Mouse (Mus musculus): ENCODE results near the gene Adh6a. TPM values are rescaled to one million over a fixed set of nuclear protein-coding genes. Genes with fewer than 3 reads are reported as not detected.

Adh6a gene
- polyA plus RNA-seq, 1 experiment from 2014 or later = not detected

DNA sequence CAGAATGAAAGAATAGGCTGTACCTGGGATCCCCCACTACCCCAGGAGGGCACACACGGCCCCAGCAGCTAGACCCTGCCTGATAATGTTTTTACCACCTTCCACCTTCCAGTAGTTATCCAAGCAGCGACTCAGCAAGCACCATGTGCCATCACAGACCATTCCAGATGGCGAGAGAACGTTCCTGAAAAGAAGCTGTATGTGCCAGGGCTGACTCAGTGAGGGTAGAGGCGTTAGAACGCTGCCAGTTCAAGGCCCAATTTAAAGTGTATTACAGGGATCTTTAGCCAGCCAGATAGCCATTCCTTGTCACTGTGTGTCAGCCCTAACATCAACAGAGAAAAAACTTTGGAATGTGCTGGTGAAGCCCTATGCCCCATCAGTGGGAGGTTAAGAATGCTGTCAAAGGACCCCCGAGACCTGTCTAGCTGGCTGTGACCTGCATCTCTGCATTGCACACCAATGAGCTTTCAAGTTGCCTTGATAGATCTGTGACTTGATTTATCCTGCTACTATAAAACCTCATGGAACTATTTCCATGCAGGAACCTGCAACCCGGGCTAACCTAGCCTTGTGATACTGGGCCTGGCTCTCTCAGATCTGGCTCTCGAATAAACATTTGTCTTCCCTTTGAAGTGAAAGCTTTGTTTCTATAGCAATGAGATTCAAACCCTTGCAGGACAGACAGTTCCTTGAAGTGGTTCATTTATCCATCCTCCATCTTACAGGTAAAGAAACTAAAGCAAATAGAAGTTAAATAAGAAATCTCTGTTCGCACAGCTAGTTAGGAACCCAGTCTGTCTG lies 7.4 kb upstream of the Adh6a start:
- Histone ChIP-seq H3K27ac (ENCODE audit: low read length) (peak overlapping the region; percentile 22; the same call in 1 of the 2 replicates), H3K9me3 (replicated peaks; ENCODE audit: control insufficient read depth, low read length) (no peaks in the 10 kb centered on the region), H3K4me2 (ENCODE audit: low read depth, low read length) (no peak overlapping the region), H3K9ac (ENCODE audit: low read depth, low read length) (no peak overlapping the region), H3K4me3 (ENCODE audit: low read depth, low read length) (no peak overlapping the region), H3K27me3 (ENCODE audit: control insufficient read depth, insufficient read depth, low read depth, low read length) (no peaks in the 10 kb centered on the region), H3K4me1 (ENCODE audit: control insufficient read depth, low read depth, low read length) (peaks cover 6% of the 10 kb centered on the region), H3K36me3 (ENCODE audit: control insufficient read depth, insufficient read depth) (no peaks in the 10 kb centered on the region)
- ATAC-seq (ENCODE audit: low read depth) = no peak
- 42% methylated on average over 10 of the region's 10 CpGs for WGBS (ENCODE audit: insufficient replicate concordance)

- WGBS (ENCODE audit: insufficient replicate concordance) = 56% methylated on average over 8 of the region's 8 CpGs
- no peaks in the 10 kb centered on the region for H3K36me3 ChIP-seq (ENCODE audit: control insufficient read depth, insufficient read depth)
- peak overlapping the region; percentile 22; the same call in 1 of the 2 replicates for H3K27ac ChIP-seq (ENCODE audit: low read length)
- no peaks in the 10 kb centered on the region for H3K27me3 ChIP-seq (ENCODE audit: control insufficient read depth, insufficient read depth, low read depth, low read length)
- no peak overlapping the region for H3K9ac ChIP-seq (ENCODE audit: low read depth, low read length)
- H3K9me3 ChIP-seq (replicated peaks; ENCODE audit: control insufficient read depth, low read length) = no peaks in the 10 kb centered on the region
- peak; percentile 80 for ATAC-seq (ENCODE audit: low read depth)
- H3K4me2 ChIP-seq (ENCODE audit: low read depth, low read length) = peak overlapping the region; percentile 42; the same call in 1 of the 2 replicates
- peaks cover 6% of the 10 kb centered on the region for H3K4me1 ChIP-seq (ENCODE audit: control insufficient read depth, low read depth, low read length)
- H3K4me3 ChIP-seq (ENCODE audit: low read depth, low read length) = no peak overlapping the region
Measured at GRCm38 (mm10) chr3:138306290-138306683, 6.8 kb upstream of the Adh6a start.

- 78% methylated on average over 8 of the region's 8 CpGs for WGBS (ENCODE audit: insufficient replicate concordance)
- Histone ChIP-seq H3K9me3 (replicated peaks; ENCODE audit: control insufficient read depth, low read length) (no peaks in the 10 kb centered on the region), H3K27me3 (ENCODE audit: control insufficient read depth, insufficient read depth, low read depth, low read length) (no peaks in the 10 kb centered on the region), H3K9ac (ENCODE audit: low read depth, low read length) (no peak overlapping the region), H3K4me1 (ENCODE audit: control insufficient read depth, low read depth, low read length) (peaks cover 3% of the 10 kb centered on the region; the same call in 1 of the 2 replicates), H3K4me2 (ENCODE audit: low read depth, low read length) (no peak overlapping the region), H3K36me3 (ENCODE audit: control insufficient read depth, insufficient read depth) (no peaks in the 10 kb centered on the region), H3K27ac (ENCODE audit: low read length) (no peak overlapping the region), H3K4me3 (ENCODE audit: low read depth, low read length) (no peak overlapping the region)
- ATAC-seq (ENCODE audit: low read depth) = no peak
Measured at GRCm38 (mm10) chr3:138309910-138310309, 3.2 kb upstream of the Adh6a start.

- H3K4me1 ChIP-seq (ENCODE audit: control insufficient read depth, low read depth, low read length) = no peaks in the 10 kb centered on the region
- H3K27ac ChIP-seq (ENCODE audit: low read length) = no peak overlapping the region
- H3K9me3 ChIP-seq (replicated peaks; ENCODE audit: control insufficient read depth, low read length) = no peaks in the 10 kb centered on the region
- H3K36me3 ChIP-seq (ENCODE audit: control insufficient read depth, insufficient read depth) = no peaks in the 10 kb centered on the region
- no peak for ATAC-seq (ENCODE audit: low read depth)
- H3K4me3 ChIP-seq (ENCODE audit: low read depth, low read length) = no peak overlapping the region
- no peak overlapping the region for H3K9ac ChIP-seq (ENCODE audit: low read depth, low read length)
- WGBS (ENCODE audit: insufficient replicate concordance) = 66% methylated on average over 6 of the region's 6 CpGs
- H3K4me2 ChIP-seq (ENCODE audit: low read depth, low read length) = no peak overlapping the region
- H3K27me3 ChIP-seq (ENCODE audit: control insufficient read depth, insufficient read depth, low read depth, low read length) = no peaks in the 10 kb centered on the region
Measured at GRCm38 (mm10) chr3:138311015-138311414, 2.1 kb upstream of the Adh6a start.

DNA sequence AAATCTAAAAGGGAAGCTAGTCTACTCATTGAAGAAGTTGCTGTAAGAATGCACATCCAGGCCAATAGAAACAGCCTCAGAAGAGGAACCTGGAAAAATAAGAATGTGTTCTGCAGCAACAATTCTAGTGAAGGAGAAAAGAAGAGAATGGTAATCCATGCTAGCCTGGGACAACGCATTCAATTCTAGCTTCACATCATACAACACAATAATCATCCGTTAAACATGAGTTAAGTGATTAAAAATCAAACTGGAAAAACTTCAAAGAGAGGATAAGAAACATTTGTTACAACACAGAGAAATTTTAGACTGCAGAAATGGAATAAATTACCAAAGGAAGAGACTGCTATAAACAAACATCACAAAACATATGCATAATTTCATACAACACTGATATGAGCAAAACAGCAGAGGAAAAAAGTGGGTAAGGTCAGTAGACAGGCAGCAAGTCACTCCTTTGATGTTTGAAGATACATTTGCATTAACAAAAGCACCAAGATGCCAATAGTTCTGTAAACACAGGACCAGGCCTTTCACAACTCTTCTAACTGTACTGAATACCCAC lies 3.9 kb downstream of the Adh6a start:
- Histone ChIP-seq H3K4me1 (ENCODE audit: control insufficient read depth, low read depth, low read length) (no peaks in the 10 kb centered on the region), H3K9ac (ENCODE audit: low read depth, low read length) (no peak overlapping the region), H3K36me3 (ENCODE audit: control insufficient read depth, insufficient read depth) (no peaks in the 10 kb centered on the region), H3K9me3 (replicated peaks; ENCODE audit: control insufficient read depth, low read length) (no peaks in the 10 kb centered on the region), H3K27me3 (ENCODE audit: control insufficient read depth, insufficient read depth, low read depth, low read length) (no peaks in the 10 kb centered on the region), H3K4me3 (ENCODE audit: low read depth, low read length) (no peak overlapping the region), H3K27ac (ENCODE audit: low read length) (no peak overlapping the region), H3K4me2 (ENCODE audit: low read depth, low read length) (no peak overlapping the region)
- WGBS (ENCODE audit: insufficient replicate concordance) = 63% methylated on average over 2 of the region's 2 CpGs
- ATAC-seq (ENCODE audit: low read depth) = no peak

DNA sequence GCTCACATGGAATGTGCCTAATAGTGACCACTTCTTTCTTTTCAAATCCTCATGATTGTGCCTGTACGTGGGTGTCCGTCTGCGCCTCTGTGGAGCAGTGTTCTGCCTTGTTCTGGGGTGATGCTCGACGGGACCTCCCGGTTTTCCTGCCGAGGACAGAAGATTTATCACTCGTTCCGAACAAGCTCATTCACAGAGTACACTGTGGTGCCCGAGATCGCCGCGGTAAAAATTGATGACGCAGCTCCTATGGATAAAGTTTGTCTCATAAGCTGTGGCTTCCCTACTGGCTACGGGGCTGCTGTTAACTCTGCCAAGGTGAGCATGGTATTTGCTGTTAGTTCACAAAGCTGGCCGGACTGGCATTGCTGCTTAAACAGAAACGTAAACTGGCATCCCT lies 11.9 kb downstream of the Adh6a start:
- H3K9ac ChIP-seq (ENCODE audit: low read depth, low read length) = no peak overlapping the region
- no peaks in the 10 kb centered on the region for H3K36me3 ChIP-seq (ENCODE audit: control insufficient read depth, insufficient read depth)
- no peaks in the 10 kb centered on the region for H3K9me3 ChIP-seq (replicated peaks; ENCODE audit: control insufficient read depth, low read length)
- no peak for ATAC-seq (ENCODE audit: low read depth)
- no peak overlapping the region for H3K4me3 ChIP-seq (ENCODE audit: low read depth, low read length)
- no peaks in the 10 kb centered on the region for H3K4me1 ChIP-seq (ENCODE audit: control insufficient read depth, low read depth, low read length)
- 79% methylated on average over 17 of the region's 17 CpGs for WGBS (ENCODE audit: insufficient replicate concordance)
- H3K4me2 ChIP-seq (ENCODE audit: low read depth, low read length) = no peak overlapping the region
- no peak overlapping the region for H3K27ac ChIP-seq (ENCODE audit: low read length)
- no peaks in the 10 kb centered on the region for H3K27me3 ChIP-seq (ENCODE audit: control insufficient read depth, insufficient read depth, low read depth, low read length)

GRCm38 (mm10) chr3:138325466-138325865 lies 12.4 kb downstream of the Adh6a start:
- Histone ChIP-seq H3K27ac (ENCODE audit: low read length) (no peak overlapping the region), H3K4me2 (ENCODE audit: low read depth, low read length) (no peak overlapping the region), H3K4me1 (ENCODE audit: control insufficient read depth, low read depth, low read length) (no peaks in the 10 kb centered on the region), H3K9ac (ENCODE audit: low read depth, low read length) (no peak overlapping the region), H3K9me3 (replicated peaks; ENCODE audit: control insufficient read depth, low read length) (no peaks in the 10 kb centered on the region), H3K4me3 (ENCODE audit: low read depth, low read length) (no peak overlapping the region), H3K27me3 (ENCODE audit: control insufficient read depth, insufficient read depth, low read depth, low read length) (no peaks in the 10 kb centered on the region), H3K36me3 (ENCODE audit: control insufficient read depth, insufficient read depth) (no peaks in the 10 kb centered on the region)
- 69% methylated on average over 6 of the region's 6 CpGs for WGBS (ENCODE audit: insufficient replicate concordance)
- no peak for ATAC-seq (ENCODE audit: low read depth)

DNA sequence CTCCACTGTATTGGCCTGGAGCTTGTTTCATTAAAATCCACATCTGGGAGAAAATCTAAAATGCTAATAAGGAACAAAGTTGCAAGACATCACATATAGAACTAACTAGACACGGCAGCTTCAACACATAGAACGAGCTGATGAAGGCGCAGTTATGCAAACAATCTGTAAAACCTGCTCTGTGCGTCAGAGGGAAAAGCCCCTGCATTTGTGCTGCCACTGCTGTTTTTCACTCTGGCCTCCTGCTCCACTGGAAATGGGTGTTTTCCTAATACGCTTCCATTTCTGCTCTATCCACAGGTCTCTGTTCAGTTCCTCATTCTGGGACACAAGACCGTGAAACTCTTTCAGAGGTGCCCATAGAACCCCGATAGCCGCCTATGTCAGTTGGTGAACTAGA lies 20.8 kb downstream of the Adh6a start:
- WGBS (ENCODE audit: insufficient replicate concordance) = 65% methylated on average over 8 of the region's 8 CpGs

GRCm38 (mm10) chr3:138334320-138334719 lies 21.2 kb downstream of the Adh6a start:
- no peaks in the 10 kb centered on the region for H3K27me3 ChIP-seq (ENCODE audit: control insufficient read depth, insufficient read depth, low read depth, low read length)
- H3K27ac ChIP-seq (ENCODE audit: low read length) = no peak overlapping the region
- H3K4me1 ChIP-seq (ENCODE audit: control insufficient read depth, low read depth, low read length) = no peaks in the 10 kb centered on the region
- no peak overlapping the region for H3K4me2 ChIP-seq (ENCODE audit: low read depth, low read length)
- no peak overlapping the region for H3K9ac ChIP-seq (ENCODE audit: low read depth, low read length)
- no peak for ATAC-seq (ENCODE audit: low read depth)
- H3K36me3 ChIP-seq (ENCODE audit: control insufficient read depth, insufficient read depth) = no peaks in the 10 kb centered on the region
- H3K4me3 ChIP-seq (ENCODE audit: low read depth, low read length) = no peak overlapping the region
- WGBS (ENCODE audit: insufficient replicate concordance) = 57% methylated on average over 4 of the region's 4 CpGs
- no peaks in the 10 kb centered on the region for H3K9me3 ChIP-seq (replicated peaks; ENCODE audit: control insufficient read depth, low read length)

More for the DNA sequence above, 20.8 kb downstream of the Adh6a start:
- no peak overlapping the region for H3K27ac ChIP-seq (ENCODE audit: low read length)
- H3K9ac ChIP-seq (ENCODE audit: low read depth, low read length) = no peak overlapping the region
- no peaks in the 10 kb centered on the region for H3K27me3 ChIP-seq (ENCODE audit: control insufficient read depth, insufficient read depth, low read depth, low read length)
- ATAC-seq (ENCODE audit: low read depth) = no peak
- no peaks in the 10 kb centered on the region for H3K36me3 ChIP-seq (ENCODE audit: control insufficient read depth, insufficient read depth)
- no peak overlapping the region for H3K4me2 ChIP-seq (ENCODE audit: low read depth, low read length)
- no peak overlapping the region for H3K4me3 ChIP-seq (ENCODE audit: low read depth, low read length)
- no peaks in the 10 kb centered on the region for H3K9me3 ChIP-seq (replicated peaks; ENCODE audit: control insufficient read depth, low read length)
- no peaks in the 10 kb centered on the region for H3K4me1 ChIP-seq (ENCODE audit: control insufficient read depth, low read depth, low read length)
